Mouse (Mus musculus): ENCODE data around the gene Ddx23. TPM values are rescaled to one million over a fixed set of nuclear protein-coding genes. Genes with fewer than 3 reads are reported as not detected.
A peak's percentile ranks its signal among the peaks of the same experiment; 100 is the strongest.

The Ddx23 gene
- total RNA-seq, 2 experiments from 2014 or later: 66.3 to 67.4 TPM

GRCm38 (mm10) chr15:98608058-98608783 is 54.5 kb downstream of the Ddx23 start:
- H3K4me3 ChIP-seq: peak overlapping the region; percentile 97
- intact Hi-C loops (cut with DNase I): no loop called here
- peak overlapping the region; percentile 90 for H3K27ac ChIP-seq
- DNase-seq: peak; percentile 26
- no peak for TF ChIP-seq CTCF (IDR thresholded peaks at IDR 0.05)

GRCm38 (mm10) chr15:98607557-98607956 is 55.1 kb downstream of the Ddx23 start:
- TF ChIP-seq CTCF (IDR thresholded peaks at IDR 0.05): no peak
- intact Hi-C loops (cut with DNase I): no loop called here
- H3K4me3 ChIP-seq: peak overlapping the region; percentile 97
- peak; percentile 67 for DNase-seq
- peak overlapping the region; percentile 90 for H3K27ac ChIP-seq

- no peak for DNase-seq
- peak overlapping the region; percentile 90 for H3K27ac ChIP-seq
- intact Hi-C loops (cut with DNase I): no loop called here
- no peak for TF ChIP-seq CTCF (IDR thresholded peaks at IDR 0.05)
- peak overlapping the region; percentile 97 for H3K4me3 ChIP-seq
These were observed 56.0 kb downstream of the Ddx23 start for GRCm38 (mm10) chr15:98606739-98607138.

GRCm38 (mm10) chr15:98606051-98606536 is 56.6 kb downstream of the Ddx23 start:
- intact Hi-C loops (cut with DNase I): no loop called here
- Histone ChIP-seq H3K4me3 (peak overlapping the region; percentile 97), H3K27ac (peak overlapping the region; percentile 90)
- TF ChIP-seq CTCF (IDR thresholded peaks at IDR 0.05): no peak
- peak; percentile 47 for DNase-seq

- Histone ChIP-seq H3K27ac (peak overlapping the region; percentile 90), H3K4me3 (peak overlapping the region; percentile 67)
- no peak for TF ChIP-seq CTCF (IDR thresholded peaks at IDR 0.05)
- peak; percentile 43 for DNase-seq
- intact Hi-C loops (cut with DNase I): no loop called here
These were observed 58.6 kb downstream of the Ddx23 start for GRCm38 (mm10) chr15:98604041-98604575.

GRCm38 (mm10) chr15:98602921-98603458 is 59.7 kb downstream of the Ddx23 start:
- TF ChIP-seq CTCF (IDR thresholded peaks at IDR 0.05): no peak
- DNase-seq: peak; percentile 55
- H3K4me3 ChIP-seq: peak overlapping the region; percentile 67
- H3K27ac ChIP-seq: peak overlapping the region; percentile 90
- intact Hi-C loops (cut with DNase I): no loop called here

- Histone ChIP-seq H3K4me3 (peak overlapping the region; percentile 67), H3K27ac (peak overlapping the region; percentile 90)
- TF ChIP-seq CTCF (IDR thresholded peaks at IDR 0.05): no peak
- intact Hi-C loops (cut with DNase I): no loop called here
- peak; percentile 74 for DNase-seq
These were observed 60.4 kb downstream of the Ddx23 start for GRCm38 (mm10) chr15:98602191-98602881.

- TF ChIP-seq CTCF (IDR thresholded peaks at IDR 0.05): no peak
- peak overlapping the region; percentile 90 for H3K27ac ChIP-seq
- intact Hi-C loops (cut with DNase I): no loop called here
- DNase-seq: no peak
- H3K4me3 ChIP-seq: peak overlapping the region; percentile 67
These were observed 60.9 kb downstream of the Ddx23 start for GRCm38 (mm10) chr15:98601832-98602190.

GRCm38 (mm10) chr15:98600036-98600709 is 62.5 kb downstream of the Ddx23 start:
- H3K27ac ChIP-seq: 0 out of 2 replicates have a peak overlapping the region, but pooled peaks have one; percentile 90
- intact Hi-C loops (cut with DNase I): no loop called here
- DNase-seq: no peak
- peak overlapping the region; percentile 67 for H3K4me3 ChIP-seq
- no peak for TF ChIP-seq CTCF (IDR thresholded peaks at IDR 0.05)

- intact Hi-C loops (cut with DNase I): no loop called here
- no peak overlapping the region for H3K27ac ChIP-seq
- DNase-seq: no peak
- no peak overlapping the region for H3K4me3 ChIP-seq
- TF ChIP-seq CTCF (IDR thresholded peaks at IDR 0.05): no peak
These were observed 66.1 kb downstream of the Ddx23 start for GRCm38 (mm10) chr15:98596609-98597008.

Other genes with a start within 250 kb of the Ddx23 start
- not detected for gene Olfr282, start 231.7 kb downstream of the Ddx23 start, total RNA-seq (2021)
- not detected for gene Olfr281, start 210.3 kb downstream of the Ddx23 start, total RNA-seq (2021)
- not detected for gene OR5BS1P, start 193.0 kb downstream of the Ddx23 start, total RNA-seq (2021)
- gene Lalba, start 180.2 kb downstream of the Ddx23 start, total RNA-seq (2021): not detected
- not detected for gene Olfr279, start 170.5 kb downstream of the Ddx23 start, total RNA-seq (2021)
- gene Kansl2, start 128.6 kb downstream of the Ddx23 start, total RNA-seq (2021): 10 to 100 TPM; 64.7 to 66.3 TPM
- gene Ccnt1, start 92.0 kb downstream of the Ddx23 start, total RNA-seq (2021): 10 to 100 TPM; 20.4 to 20.5 TPM
- 1 to 10 TPM in 1 of 2 experiments, not detected in 1; 1.2 TPM for gene 4930415O20Rik, start 91.9 kb downstream of the Ddx23 start, total RNA-seq (2021)
- 10 to 100 TPM; 22.8 to 23.1 TPM for gene Adcy6, start 52.8 kb downstream of the Ddx23 start, total RNA-seq (2021)
- gene Cacnb3, start 32.1 kb downstream of the Ddx23 start, total RNA-seq (2021): 1 to 10 TPM; 1.8 to 2.2 TPM
- 1 to 10 TPM; 1.2 to 1.5 TPM for gene Rnd1, start 14.6 kb upstream of the Ddx23 start, total RNA-seq (2021)
- not detected for gene Ccdc65, start 45.3 kb upstream of the Ddx23 start, total RNA-seq (2021)
- 1 to 10 TPM; 1.0 to 1.3 TPM for gene Fkbp11, start 65.3 kb upstream of the Ddx23 start, total RNA-seq (2021)
- gene Arf3, start 100.3 kb upstream of the Ddx23 start, total RNA-seq (2021): 1 to 10 TPM; 8.1 to 9.4 TPM
- 1 to 10 TPM in 1 of 2 experiments, under 1 TPM in 1; 0.97 to 1.4 TPM for gene Wnt10b, start 115.3 kb upstream of the Ddx23 start, total RNA-seq (2021)
- gene Wnt1, start 127.0 kb upstream of the Ddx23 start, total RNA-seq (2021): under 1 TPM in 1 of 2 experiments, not detected in 1; 0.08 TPM
- gene Ddn, start 146.6 kb upstream of the Ddx23 start, total RNA-seq (2021): under 1 TPM; 0.33 to 0.78 TPM
- gene Prkag1, start 168.6 kb upstream of the Ddx23 start, total RNA-seq (2021): 10 to 100 TPM; 49.0 to 59.5 TPM
- gene Kmt2d, start 208.3 kb upstream of the Ddx23 start, total RNA-seq (2021): 10 to 100 TPM; 53.6 to 56.3 TPM
- 1 to 10 TPM in 1 of 2 experiments, under 1 TPM in 1; 0.92 to 2.2 TPM for gene Rhebl1, start 231.6 kb upstream of the Ddx23 start, total RNA-seq (2021)
- under 1 TPM; 0.81 to 0.82 TPM for gene Dhh, start 235.6 kb upstream of the Ddx23 start, total RNA-seq (2021)

All from gastrocnemius, adult 2 months (tissue).